Mouse (Mus musculus) megakaryocyte, embryonic 14.5 days (primary cell): ENCODE measurements around the gene Limk1.

Experiments
- FLI1 ChIP-seq: IDR thresholded peaks from 2 replicates; pipeline ENCODE4 v1.6.1; 2012; ENCODE audit warnings: low read length, inconsistent platforms, mixed read lengths
- GATA1 ChIP-seq: IDR thresholded peaks from 3 replicates; pipeline ENCODE4 v1.6.1; 2012; ENCODE audit warnings: mixed read lengths, low read length, inconsistent platforms, borderline replicate concordance

DNA sequence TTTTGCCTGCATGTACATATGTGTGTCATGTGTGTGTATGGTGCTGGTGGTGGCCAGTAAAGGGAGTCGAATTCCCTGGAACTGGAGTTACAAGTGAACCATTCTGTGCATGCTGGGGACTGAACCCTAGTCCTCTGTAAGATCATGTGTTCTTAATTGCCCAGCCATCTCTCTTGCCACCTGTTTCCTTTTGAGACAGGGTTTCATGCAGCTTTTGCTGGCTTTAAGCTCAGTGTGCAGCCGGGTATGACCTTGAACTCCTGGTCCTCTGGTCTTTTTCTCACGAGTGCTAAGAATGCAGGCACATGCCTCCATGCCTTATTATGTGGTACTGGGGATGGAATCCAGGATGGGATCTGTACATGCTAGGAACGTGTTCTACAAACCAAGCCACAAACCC lies 44.8 kb upstream of the Limk1 start:
- TF ChIP-seq GATA1 (no peak), FLI1 (no peak)
